Mouse (Mus musculus): ENCODE measurements at regions not wholly inside any gene's neighbourhood (a gene's known extent, or its start where the extent isn't known, plus 50 kb on each side); places are given as distances from the start of the nearest gene placed in this dataset.

DNA sequence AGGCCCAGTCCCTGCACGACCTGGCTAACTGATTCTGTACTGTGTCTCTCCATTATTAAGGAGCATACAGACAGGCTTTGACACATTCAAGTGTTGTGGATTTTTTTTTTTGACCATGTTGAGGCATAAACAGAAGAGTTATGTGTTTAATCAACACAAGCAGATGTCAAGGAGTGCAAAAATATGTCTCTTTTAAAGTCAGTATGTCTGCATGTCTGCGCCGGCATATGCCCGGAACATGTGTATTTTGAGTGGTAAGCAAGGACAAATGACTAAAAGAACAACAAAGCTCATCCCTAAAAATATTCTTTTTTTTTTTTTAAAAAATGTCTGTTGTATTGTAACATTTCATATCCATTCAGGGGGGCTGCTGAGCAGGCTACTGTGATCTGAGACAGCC lies 364.4 kb upstream of the Id4 start:
- Histone ChIP-seq H3K27ac (no peak overlapping the region), H3K27me3 (no peaks in the 10 kb centered on the region), H3K9ac (no peak overlapping the region), H3K36me3 (ENCODE audit: poor library complexity, severe bottlenecking) (no peaks in the 10 kb centered on the region), H3K4me1 (peaks cover 24% of the 10 kb centered on the region), H3K4me2 (no peak overlapping the region), H3K4me3 (no peak overlapping the region), H3K9me3 (replicated peaks) (peaks cover 5% of the 10 kb centered on the region; the same call in 1 of the 2 replicates)
- no peak for ATAC-seq
- WGBS, result 77% methylated on average over 4 of the region's 4 CpGs

DNA sequence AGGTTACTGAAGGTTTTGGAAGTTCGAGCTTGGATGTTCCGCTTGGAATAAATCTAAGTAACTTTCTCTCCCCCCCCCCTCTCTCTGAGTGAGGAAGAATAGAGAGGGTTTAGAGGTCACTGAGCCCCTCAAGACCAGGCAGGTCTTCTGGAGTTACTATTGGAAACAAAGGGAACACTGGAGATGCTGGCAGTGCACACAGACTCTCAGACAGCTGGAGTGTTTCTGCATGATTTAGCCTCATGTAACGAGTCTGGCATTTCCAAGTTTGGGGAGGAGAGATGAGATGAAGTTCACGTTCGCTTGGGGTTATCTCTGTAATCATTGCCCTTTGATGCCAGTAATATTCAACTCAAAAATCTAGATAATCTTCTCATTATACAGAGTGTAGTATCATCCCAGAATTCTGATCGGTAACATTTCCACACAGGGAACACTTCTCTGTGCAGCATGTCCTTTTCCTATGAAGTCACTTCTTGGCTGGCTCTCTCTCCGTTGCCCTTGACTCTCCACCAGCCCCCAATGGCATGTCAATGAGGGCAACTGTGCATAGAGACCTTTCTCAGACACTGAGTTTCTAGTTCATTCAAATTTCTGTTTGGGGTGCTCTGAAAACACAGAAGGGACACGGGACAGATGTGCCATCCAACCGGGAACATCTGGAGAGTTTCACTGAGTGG lies 351.0 kb upstream of the Id4 start:
- Histone ChIP-seq H3K9me3 (replicated peaks) (no peaks in the 10 kb centered on the region), H3K9ac (no peak overlapping the region), H3K4me1 (peaks cover 12% of the 10 kb centered on the region), H3K4me2 (no peak overlapping the region), H3K36me3 (ENCODE audit: poor library complexity, severe bottlenecking) (no peaks in the 10 kb centered on the region), H3K27ac (0 out of 2 replicates have a peak overlapping the region, but pooled peaks have one; percentile 6), H3K27me3 (no peaks in the 10 kb centered on the region), H3K4me3 (no peak overlapping the region)
- 65% methylated on average over 9 of the region's 9 CpGs for WGBS
- ATAC-seq, result 0 out of 2 replicates have a peak, but pooled peaks have one; percentile 33

DNA sequence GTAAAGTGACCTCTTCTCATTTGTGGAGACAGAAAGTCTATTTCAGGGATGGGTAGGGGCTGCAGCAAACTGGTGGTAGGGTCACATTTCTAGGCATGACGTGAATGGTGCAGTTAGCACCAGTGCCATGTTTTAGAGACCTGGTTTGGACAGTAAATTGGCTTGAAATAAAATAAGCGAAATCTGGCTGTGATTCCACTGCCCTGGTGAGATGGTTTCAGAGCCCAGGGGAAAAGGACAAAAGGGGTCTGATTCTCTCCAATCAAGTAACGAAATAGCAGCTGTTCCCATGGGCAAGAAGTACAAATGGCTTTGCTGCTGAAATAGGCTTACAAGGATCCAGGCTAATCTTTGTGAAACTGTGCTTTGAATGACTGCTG lies 350.5 kb upstream of the Id4 start:
- H3K27me3 ChIP-seq, result no peaks in the 10 kb centered on the region
- H3K9ac ChIP-seq, result no peak overlapping the region
- no peak overlapping the region for H3K27ac ChIP-seq
- H3K4me3 ChIP-seq, result no peak overlapping the region
- ATAC-seq, result no peak
- H3K36me3 ChIP-seq (ENCODE audit: poor library complexity, severe bottlenecking), result no peaks in the 10 kb centered on the region
- no peak overlapping the region for H3K4me2 ChIP-seq
- peaks cover 12% of the 10 kb centered on the region for H3K4me1 ChIP-seq
- H3K9me3 ChIP-seq (replicated peaks), result no peaks in the 10 kb centered on the region
- WGBS, result 58% methylated on average over 3 of the region's 3 CpGs

DNA sequence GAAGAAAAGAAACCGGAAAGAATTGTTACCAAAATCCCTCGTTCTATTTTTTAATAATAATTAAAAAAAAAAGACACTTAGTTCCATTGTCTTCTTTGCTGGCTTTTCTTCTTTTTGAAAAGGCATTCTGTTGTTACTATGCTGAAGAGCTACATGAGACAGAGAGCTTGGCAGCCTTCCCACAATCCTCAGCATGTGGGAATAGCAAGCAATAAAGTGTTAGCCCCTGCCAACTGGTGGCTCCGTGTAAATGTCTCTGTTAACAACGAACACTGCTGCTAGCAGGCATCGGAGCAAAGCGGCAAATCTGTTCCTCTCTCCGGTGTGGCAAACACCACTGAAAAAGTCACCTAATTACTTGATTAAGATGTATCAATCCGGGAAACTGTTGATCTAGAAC lies 344.6 kb upstream of the Id4 start:
- Histone ChIP-seq H3K4me1 (peaks cover 15% of the 10 kb centered on the region; the same call in 1 of the 2 replicates), H3K4me3 (no peak overlapping the region), H3K9ac (no peak overlapping the region), H3K9me3 (replicated peaks) (no peaks in the 10 kb centered on the region), H3K27me3 (no peaks in the 10 kb centered on the region), H3K27ac (no peak overlapping the region), H3K4me2 (no peak overlapping the region), H3K36me3 (ENCODE audit: poor library complexity, severe bottlenecking) (no peaks in the 10 kb centered on the region)
- ATAC-seq, result no peak
- WGBS, result 57% methylated on average over 8 of the region's 8 CpGs

DNA sequence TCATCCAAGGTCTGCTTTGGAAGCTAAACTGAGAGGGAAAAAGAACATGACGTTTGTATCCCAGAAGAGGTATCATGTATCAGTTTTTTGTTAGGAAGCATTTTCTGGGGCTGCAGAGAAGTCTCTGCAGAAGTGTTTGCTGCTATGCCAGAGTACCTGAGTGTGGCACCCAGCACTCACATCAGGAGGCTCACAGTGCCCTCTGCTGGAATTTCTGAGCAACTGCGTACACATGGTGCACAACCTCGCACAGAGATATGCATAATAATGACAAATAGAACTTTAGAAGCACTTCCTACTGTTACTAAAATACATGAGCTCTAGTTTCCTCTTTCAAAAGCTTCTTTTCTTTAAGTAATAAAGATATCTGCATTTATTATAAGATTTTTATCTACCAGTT lies 343.7 kb upstream of the Id4 start:
- H3K9ac ChIP-seq, result no peak overlapping the region
- H3K36me3 ChIP-seq (ENCODE audit: poor library complexity, severe bottlenecking), result no peaks in the 10 kb centered on the region
- WGBS, result 98% methylated on average over 3 of the region's 3 CpGs
- H3K27ac ChIP-seq, result no peak overlapping the region
- H3K27me3 ChIP-seq, result no peaks in the 10 kb centered on the region
- ATAC-seq, result no peak
- no peak overlapping the region for H3K4me3 ChIP-seq
- H3K4me2 ChIP-seq, result no peak overlapping the region
- H3K9me3 ChIP-seq (replicated peaks), result no peaks in the 10 kb centered on the region
- H3K4me1 ChIP-seq, result peaks cover 15% of the 10 kb centered on the region; the same call in 1 of the 2 replicates

DNA sequence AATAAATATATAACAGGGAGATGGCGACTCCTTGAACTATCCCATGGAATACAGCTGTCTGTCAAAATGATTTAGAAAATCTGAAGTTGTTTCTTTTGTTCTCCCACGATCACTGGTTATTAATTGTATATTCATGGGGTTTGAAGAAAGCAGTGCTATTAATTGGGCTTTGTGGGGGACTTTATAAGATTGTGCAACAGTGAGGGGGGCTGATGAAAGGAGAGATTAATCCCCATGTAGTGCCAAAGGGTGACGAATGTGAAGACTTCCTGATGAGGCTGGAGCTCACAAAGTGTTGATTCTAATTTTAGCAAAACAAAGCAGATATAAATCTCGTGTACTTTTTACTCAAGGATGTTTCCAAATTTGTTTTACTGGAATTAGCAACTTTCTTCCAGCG lies 340.0 kb upstream of the Id4 start:
- no peaks in the 10 kb centered on the region for H3K27me3 ChIP-seq
- no peaks in the 10 kb centered on the region for H3K9me3 ChIP-seq (replicated peaks)
- no peak overlapping the region for H3K4me3 ChIP-seq
- no peak overlapping the region for H3K27ac ChIP-seq
- no peak for ATAC-seq
- H3K9ac ChIP-seq, result no peak overlapping the region
- H3K4me2 ChIP-seq, result no peak overlapping the region
- H3K36me3 ChIP-seq (ENCODE audit: poor library complexity, severe bottlenecking), result no peaks in the 10 kb centered on the region
- H3K4me1 ChIP-seq, result peaks cover 14% of the 10 kb centered on the region; the same call in 1 of the 2 replicates
- WGBS, result 34% methylated on average over 5 of the region's 5 CpGs

DNA sequence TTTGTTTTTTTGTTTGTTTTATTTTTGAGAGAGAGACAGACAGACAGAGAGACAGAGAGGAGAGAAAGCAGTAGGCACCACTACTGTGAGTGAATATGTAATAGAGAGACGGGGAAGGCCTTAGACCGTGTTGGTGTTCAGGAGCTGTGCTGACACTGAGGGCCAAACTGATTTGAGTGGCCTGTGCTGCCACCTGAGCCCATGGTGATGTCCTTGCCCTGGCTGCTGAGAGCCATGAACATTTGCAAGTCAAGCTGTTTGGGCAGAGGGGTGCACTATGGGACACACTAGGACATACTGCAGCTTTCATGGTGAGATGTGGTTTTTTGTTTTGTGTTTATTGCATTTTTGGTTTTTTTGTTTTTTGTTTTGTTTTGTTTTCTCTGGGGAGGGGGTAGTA lies 320.3 kb upstream of the Id4 start:
- 88% methylated on average over 2 of the region's 2 CpGs for WGBS
- Histone ChIP-seq H3K4me1 (peaks cover 26% of the 10 kb centered on the region), H3K4me3 (no peak overlapping the region), H3K9me3 (replicated peaks) (no peaks in the 10 kb centered on the region; the same call in 1 of the 2 replicates), H3K9ac (no peak overlapping the region), H3K4me2 (no peak overlapping the region), H3K27me3 (no peaks in the 10 kb centered on the region), H3K36me3 (ENCODE audit: poor library complexity, severe bottlenecking) (no peaks in the 10 kb centered on the region), H3K27ac (no peak overlapping the region)
- ATAC-seq, result no peak

DNA sequence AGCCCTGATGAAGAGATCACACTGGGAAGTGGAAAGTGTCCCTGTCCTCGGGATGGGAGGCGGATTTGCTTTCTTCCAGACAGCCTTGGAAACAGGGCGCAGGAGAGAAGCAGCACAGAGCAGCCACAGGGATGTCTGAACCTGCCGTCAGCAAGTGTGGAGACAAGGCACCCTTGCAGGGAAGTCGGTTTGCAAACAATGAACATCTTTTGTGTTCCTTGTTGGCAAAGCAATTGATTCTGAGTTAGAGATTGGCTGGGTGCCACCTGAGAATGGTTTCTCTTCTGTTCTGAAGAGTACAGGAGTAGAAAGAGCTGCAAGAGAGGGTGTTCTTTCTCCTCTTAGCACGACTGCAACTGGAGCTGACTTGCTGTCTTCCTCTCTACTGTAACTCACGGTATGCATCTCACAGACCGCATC lies 318.6 kb upstream of the Id4 start:
- H3K36me3 ChIP-seq (ENCODE audit: poor library complexity, severe bottlenecking), result no peaks in the 10 kb centered on the region
- H3K4me1 ChIP-seq, result peaks cover 26% of the 10 kb centered on the region
- WGBS, result 5% methylated on average over 8 of the region's 8 CpGs
- peak overlapping the region; percentile 57 for H3K9ac ChIP-seq
- ATAC-seq, result peak; percentile 77; the same call in 1 of the 2 replicates
- peak overlapping the region; percentile 18 for H3K4me3 ChIP-seq
- peak overlapping the region; percentile 49 for H3K4me2 ChIP-seq
- peak overlapping the region; percentile 82 for H3K27ac ChIP-seq
- no peaks in the 10 kb centered on the region for H3K27me3 ChIP-seq
- no peaks in the 10 kb centered on the region for H3K9me3 ChIP-seq (replicated peaks)

DNA sequence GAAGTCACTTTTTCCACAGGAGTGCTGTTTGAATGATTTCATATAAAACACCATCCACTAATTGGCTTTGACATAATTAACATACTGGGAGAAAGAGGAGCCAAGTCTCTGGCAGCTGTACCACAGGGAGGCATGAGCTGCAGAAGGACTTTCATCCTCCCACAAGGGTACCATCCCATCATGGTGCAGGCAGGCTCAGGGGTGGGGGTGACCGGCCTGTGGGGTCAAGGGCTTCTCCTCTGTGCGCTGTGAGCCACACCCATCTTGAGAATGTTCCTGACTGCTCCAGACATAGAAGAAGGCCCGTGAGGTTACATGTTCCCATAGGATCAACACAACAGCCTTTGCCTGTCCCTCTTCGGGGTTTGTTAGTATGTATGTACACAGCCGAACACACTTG lies 317.4 kb upstream of the Id4 start:
- Histone ChIP-seq H3K36me3 (ENCODE audit: poor library complexity, severe bottlenecking) (no peaks in the 10 kb centered on the region), H3K27ac (peak overlapping the region; percentile 57; the same call in 1 of the 2 replicates), H3K4me1 (peaks cover 37% of the 10 kb centered on the region), H3K4me2 (no peak overlapping the region), H3K9ac (no peak overlapping the region), H3K27me3 (no peaks in the 10 kb centered on the region), H3K9me3 (replicated peaks) (no peaks in the 10 kb centered on the region), H3K4me3 (no peak overlapping the region)
- 62% methylated on average over 5 of the region's 5 CpGs for WGBS
- no peak; the same call in 1 of the 2 replicates for ATAC-seq

DNA sequence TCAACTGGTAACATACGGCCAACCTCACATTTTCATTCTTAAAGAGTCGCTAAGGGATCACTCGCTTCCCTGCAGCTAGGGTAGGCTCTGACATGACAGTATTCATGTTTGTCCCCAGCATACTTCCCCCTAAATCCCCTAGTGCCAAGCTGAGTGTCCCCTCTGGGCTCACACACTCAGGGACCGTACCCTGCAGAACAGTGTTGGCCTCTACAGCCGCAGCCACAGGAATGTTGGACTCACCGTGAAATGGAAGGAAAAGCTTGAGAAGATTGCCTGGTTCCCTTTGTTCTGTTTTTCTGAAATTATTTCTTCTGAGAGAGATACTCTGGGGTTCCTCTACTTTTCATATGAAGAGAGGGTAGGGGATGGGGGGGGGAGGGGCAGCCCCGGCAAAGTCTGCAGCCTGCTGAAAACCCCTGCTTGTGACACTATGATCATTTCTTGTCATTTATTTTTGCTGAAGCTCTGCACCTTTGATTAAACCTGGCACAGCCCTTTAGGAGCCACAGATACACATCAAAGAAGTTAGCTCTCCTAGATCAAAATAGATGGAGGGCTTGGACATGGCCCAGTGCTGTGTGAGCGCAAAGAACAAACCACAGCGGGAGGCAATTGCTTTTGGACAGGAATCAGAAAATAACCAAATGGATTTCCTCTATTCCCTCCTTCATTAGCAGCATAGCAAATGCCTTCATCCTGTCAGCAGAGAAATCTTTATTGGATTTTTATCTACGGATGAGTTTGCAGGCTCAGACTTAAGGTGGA lies 312.7 kb upstream of the Id4 start:
- no peak overlapping the region for H3K4me2 ChIP-seq
- H3K9ac ChIP-seq, result no peak overlapping the region
- no peak overlapping the region for H3K4me3 ChIP-seq
- WGBS, result 57% methylated on average over 10 of the region's 10 CpGs
- ATAC-seq, result peak; percentile 50; the same call in 1 of the 2 replicates
- H3K9me3 ChIP-seq (replicated peaks), result no peaks in the 10 kb centered on the region
- H3K27ac ChIP-seq, result peak overlapping the region; percentile 71
- H3K27me3 ChIP-seq, result no peaks in the 10 kb centered on the region
- H3K4me1 ChIP-seq, result peaks cover 48% of the 10 kb centered on the region
- no peaks in the 10 kb centered on the region for H3K36me3 ChIP-seq (ENCODE audit: poor library complexity, severe bottlenecking)

DNA sequence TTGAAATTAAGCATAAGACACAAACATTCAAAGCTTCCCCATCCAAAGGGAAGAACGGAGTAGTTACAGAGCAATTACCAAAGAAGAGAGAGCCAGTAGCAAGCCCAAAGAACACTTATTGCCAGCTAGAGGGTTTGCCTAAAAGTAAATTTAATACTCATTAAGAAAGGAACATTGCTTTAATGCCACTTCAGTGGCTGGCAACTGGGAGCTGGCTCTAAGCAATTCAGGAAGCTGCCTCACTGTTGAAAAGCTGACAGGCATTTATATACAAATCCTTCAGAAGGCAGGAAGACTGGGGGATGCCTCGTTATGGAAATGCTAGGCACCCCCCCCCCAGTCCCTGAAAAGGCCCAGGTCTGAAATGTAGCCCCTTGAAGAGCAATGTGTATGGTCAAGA lies 310.6 kb upstream of the Id4 start:
- peak overlapping the region; percentile 63 for H3K27ac ChIP-seq
- no peaks in the 10 kb centered on the region for H3K27me3 ChIP-seq
- H3K4me3 ChIP-seq, result no peak overlapping the region
- no peak overlapping the region for H3K4me2 ChIP-seq
- no peaks in the 10 kb centered on the region for H3K9me3 ChIP-seq (replicated peaks)
- H3K36me3 ChIP-seq (ENCODE audit: poor library complexity, severe bottlenecking), result no peaks in the 10 kb centered on the region
- H3K9ac ChIP-seq, result no peak overlapping the region
- ATAC-seq, result no peak
- WGBS, result 19% methylated on average over 2 of the region's 2 CpGs
- peaks cover 52% of the 10 kb centered on the region for H3K4me1 ChIP-seq

DNA sequence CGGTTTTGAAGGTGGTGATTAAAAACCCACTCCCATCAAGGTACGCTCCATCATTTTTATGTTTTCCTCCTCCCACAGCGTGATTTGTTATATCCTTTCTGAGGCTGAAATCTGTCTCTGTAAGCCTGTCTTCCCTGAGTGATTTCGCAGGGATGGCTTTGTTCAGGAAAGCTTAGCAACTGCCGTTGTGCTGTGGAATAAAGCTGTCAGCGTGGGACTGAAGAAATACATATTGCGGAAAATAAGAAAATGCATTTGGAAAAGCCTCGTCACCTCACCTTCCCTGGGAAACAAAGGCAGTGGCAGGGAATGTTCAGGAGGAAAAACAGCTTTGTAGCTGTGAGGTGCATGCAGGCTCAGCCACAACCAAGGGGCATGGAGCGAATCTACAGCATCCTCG lies 310.0 kb upstream of the Id4 start:
- Histone ChIP-seq H3K9ac (peak overlapping the region; percentile 34; the same call in 1 of the 2 replicates), H3K4me2 (no peak overlapping the region), H3K9me3 (replicated peaks) (no peaks in the 10 kb centered on the region), H3K27ac (peak overlapping the region; percentile 54), H3K36me3 (ENCODE audit: poor library complexity, severe bottlenecking) (no peaks in the 10 kb centered on the region), H3K4me1 (peaks cover 52% of the 10 kb centered on the region), H3K4me3 (no peak overlapping the region), H3K27me3 (no peaks in the 10 kb centered on the region)
- no peak for ATAC-seq
- 57% methylated on average over 10 of the region's 10 CpGs for WGBS
